Mouse (Mus musculus) intestine, embryonic 16.5 days (tissue): ENCODE results near the gene Tet3. TPM values are rescaled to one million over a fixed set of nuclear protein-coding genes. Genes with fewer than 3 reads are reported as not detected.

Experiments used
- ATAC-seq: fragments of 200-750 bp; cut with Nextera tagmentation; 2 replicates; pipeline ENCODE4 v1.8.0; 2017; ENCODE audit warnings: moderate TSS enrichment, moderate library complexity
- H3K27ac ChIP-seq: fragments of 300-500 bp; sonication (generic); 2 replicates; pipeline ENCODE4 v1.5.1; 2014; ENCODE audit warnings: mild to moderate bottlenecking, low read length
- H3K27me3 ChIP-seq: fragments of 300-500 bp; sonication (generic); replicated peaks from 2 replicates; pipeline ENCODE4 v1.6.1; 2014; ENCODE audit warnings: low read length, control low read depth, mixed read lengths; ENCODE audit not compliant: control insufficient read depth, insufficient read depth
- H3K36me3 ChIP-seq: fragments of 300-500 bp; sonication (generic); 2 replicates; pipeline ENCODE4 v1.6.1; 2014; ENCODE audit warnings: low read length, control low read depth; ENCODE audit not compliant: control insufficient read depth, insufficient read depth
- H3K4me1 ChIP-seq: fragments of 300-500 bp; sonication (generic); 2 replicates; pipeline ENCODE4 v1.6.1; 2014; ENCODE audit warnings: low read length, control low read depth, mixed read lengths; ENCODE audit not compliant: control insufficient read depth, insufficient read depth
- H3K4me2 ChIP-seq: fragments of 300-500 bp; sonication (generic); 2 replicates; pipeline ENCODE4 v1.6.1; 2014; ENCODE audit warnings: low read depth, low read length, control low read depth
- H3K4me3 ChIP-seq: fragments of 300-500 bp; sonication (generic); 2 replicates; pipeline ENCODE4 v1.5.1; 2014; ENCODE audit warnings: mild to moderate bottlenecking, low read length
- H3K9ac ChIP-seq: fragments of 300-500 bp; sonication (generic); 2 replicates; pipeline ENCODE4 v1.6.1; 2014; ENCODE audit warnings: low read depth, low read length
- H3K9me3 ChIP-seq: fragments of 300-500 bp; sonication (generic); 2 replicates; pipeline ENCODE4 v1.6.1; 2016; ENCODE audit warnings: low read length, control low read depth; ENCODE audit not compliant: control insufficient read depth
- WGBS: fragments of 180-500 bp; shearing (Covaris S2); extraction: QIAGEN DNeasy Blood & Tissue Kit; methylation state at CpG from one replicate; pipeline ENCODE4 v1.1.7; 2014; 5-methylcytosine and 5-hydroxymethylcytosine counted together
- polyA plus RNA-seq: library from polyadenylated mRNA; unstranded; fragments of >200 nt; fragmentation: Nextera tagmentation; extraction: Ambion mirVana; gene quantifications from 2 replicates; pipeline ENCODE4 v1.2.1, GENCODE M21; 2015

The Tet3 gene
- polyA plus RNA-seq, 1 experiment from 2014 or later: 40.1 TPM

GRCm38 (mm10) chr6:83437802-83438201 lies 21.1 kb downstream of the Tet3 start:
- no peak overlapping the region for H3K4me2 ChIP-seq
- H3K27me3 ChIP-seq: no peaks in the 10 kb centered on the region
- no peak overlapping the region for H3K9ac ChIP-seq
- H3K36me3 ChIP-seq: 0 out of 2 replicates have a peak, but pooled peaks cover 8% of the 10 kb centered on the region
- 51% methylated on average over 3 of the region's 3 CpGs for WGBS
- peaks cover 64% of the 10 kb centered on the region for H3K4me1 ChIP-seq
- no peak for ATAC-seq
- H3K9me3 ChIP-seq: no peaks in the 10 kb centered on the region
- no peak overlapping the region for H3K27ac ChIP-seq
- H3K4me3 ChIP-seq: no peak overlapping the region

- no peak for ATAC-seq
- 88% methylated on average over 3 of the region's 3 CpGs for WGBS
These were observed 21.7 kb downstream of the Tet3 start for GRCm38 (mm10) chr6:83437225-83437624.

GRCm38 (mm10) chr6:83436547-83436946 lies 22.3 kb downstream of the Tet3 start:
- Histone ChIP-seq H3K9ac (no peak overlapping the region), H3K9me3 (no peaks in the 10 kb centered on the region), H3K4me3 (no peak overlapping the region), H3K27ac (no peak overlapping the region), H3K4me1 (peaks cover 63% of the 10 kb centered on the region), H3K36me3 (0 out of 2 replicates have a peak, but pooled peaks cover 8% of the 10 kb centered on the region), H3K4me2 (no peak overlapping the region), H3K27me3 (no peaks in the 10 kb centered on the region)
- ATAC-seq: no peak
- 74% methylated on average over 4 of the region's 4 CpGs for WGBS

More at GRCm38 (mm10) chr6:83437225-83437624, 21.7 kb downstream of the Tet3 start:
- Histone ChIP-seq H3K27me3 (no peaks in the 10 kb centered on the region), H3K36me3 (0 out of 2 replicates have a peak, but pooled peaks cover 8% of the 10 kb centered on the region), H3K4me1 (peaks cover 62% of the 10 kb centered on the region), H3K9me3 (no peaks in the 10 kb centered on the region), H3K4me2 (no peak overlapping the region), H3K9ac (no peak overlapping the region), H3K27ac (no peak overlapping the region), H3K4me3 (no peak overlapping the region)

- H3K4me3 ChIP-seq: no peak overlapping the region
- 0 out of 2 replicates have a peak, but pooled peaks cover 8% of the 10 kb centered on the region for H3K36me3 ChIP-seq
- H3K9ac ChIP-seq: no peak overlapping the region
- H3K27me3 ChIP-seq: no peaks in the 10 kb centered on the region
- no peak overlapping the region for H3K4me2 ChIP-seq
- ATAC-seq: no peak
- H3K4me1 ChIP-seq: peaks cover 58% of the 10 kb centered on the region
- H3K9me3 ChIP-seq: no peaks in the 10 kb centered on the region
- no peak overlapping the region for H3K27ac ChIP-seq
- 52% methylated on average over 5 of the region's 5 CpGs for WGBS
These were observed 23.7 kb downstream of the Tet3 start for GRCm38 (mm10) chr6:83435174-83435573.

DNA sequence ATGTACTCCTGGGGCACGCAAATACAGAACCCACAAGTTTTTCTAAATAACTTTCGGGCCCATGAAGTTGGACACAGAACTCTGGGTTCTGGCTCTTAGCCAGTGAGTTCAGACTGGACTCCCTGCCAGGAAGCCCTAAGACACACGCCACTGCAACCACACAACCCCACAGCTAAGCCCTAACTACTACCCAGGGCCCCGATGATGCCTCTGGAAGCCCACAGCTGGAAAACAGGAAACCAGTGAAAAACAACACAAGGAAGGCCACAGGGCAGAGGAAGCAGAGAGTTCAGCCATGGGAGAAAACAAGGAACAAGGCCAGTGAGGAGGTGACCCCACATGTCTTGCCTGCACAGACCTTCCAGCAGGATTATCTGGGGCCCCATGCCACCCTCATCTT lies 25.3 kb downstream of the Tet3 start:
- no peaks in the 10 kb centered on the region for H3K9me3 ChIP-seq
- ATAC-seq: no peak
- peak overlapping the region; percentile 18; the same call in 1 of the 2 replicates for H3K27ac ChIP-seq
- peaks cover 8% of the 10 kb centered on the region; the same call in 1 of the 2 replicates for H3K36me3 ChIP-seq
- H3K4me3 ChIP-seq: no peak overlapping the region
- H3K4me1 ChIP-seq: peaks cover 48% of the 10 kb centered on the region
- no peak overlapping the region for H3K4me2 ChIP-seq
- no peak overlapping the region for H3K9ac ChIP-seq
- no peaks in the 10 kb centered on the region for H3K27me3 ChIP-seq
- WGBS: 82% methylated on average over 4 of the region's 4 CpGs

DNA sequence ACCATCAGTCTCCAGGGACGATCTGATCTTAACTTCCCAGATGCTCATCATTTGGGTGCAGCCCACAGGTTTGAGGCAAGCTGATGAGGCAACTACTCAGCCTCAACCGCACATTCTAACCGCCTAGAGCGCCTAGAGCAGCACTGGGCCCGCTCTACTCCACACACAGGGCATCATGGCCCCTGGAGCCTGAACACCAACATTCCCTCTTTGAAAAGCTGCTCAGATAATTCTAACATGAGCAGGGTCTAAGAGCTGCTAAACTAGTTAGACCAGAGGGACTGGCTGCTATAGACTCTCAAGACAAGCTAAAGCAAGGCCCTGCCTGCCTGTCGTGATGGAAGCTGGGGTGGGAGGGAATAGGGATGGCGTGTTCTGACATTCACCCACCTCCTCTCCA lies 25.9 kb downstream of the Tet3 start:
- Histone ChIP-seq H3K4me1 (peaks cover 52% of the 10 kb centered on the region), H3K36me3 (peaks cover 7% of the 10 kb centered on the region; the same call in 1 of the 2 replicates), H3K9ac (no peak overlapping the region), H3K9me3 (no peaks in the 10 kb centered on the region), H3K4me3 (no peak overlapping the region), H3K27ac (no peak overlapping the region), H3K27me3 (no peaks in the 10 kb centered on the region), H3K4me2 (no peak overlapping the region)
- 82% methylated on average over 7 of the region's 7 CpGs for WGBS
- no peak for ATAC-seq

- Histone ChIP-seq H3K27me3 (no peaks in the 10 kb centered on the region), H3K36me3 (peaks cover 7% of the 10 kb centered on the region; the same call in 1 of the 2 replicates), H3K27ac (peak overlapping the region; percentile 66), H3K9me3 (no peaks in the 10 kb centered on the region), H3K4me1 (peaks cover 48% of the 10 kb centered on the region), H3K4me3 (no peak overlapping the region), H3K9ac (peak overlapping the region; percentile 0; the same call in 1 of the 2 replicates), H3K4me2 (no peak overlapping the region)
- peak; percentile 66 for ATAC-seq
- 29% methylated on average over 5 of the region's 5 CpGs for WGBS
These were observed 30.7 kb downstream of the Tet3 start for GRCm38 (mm10) chr6:83427968-83428731.

DNA sequence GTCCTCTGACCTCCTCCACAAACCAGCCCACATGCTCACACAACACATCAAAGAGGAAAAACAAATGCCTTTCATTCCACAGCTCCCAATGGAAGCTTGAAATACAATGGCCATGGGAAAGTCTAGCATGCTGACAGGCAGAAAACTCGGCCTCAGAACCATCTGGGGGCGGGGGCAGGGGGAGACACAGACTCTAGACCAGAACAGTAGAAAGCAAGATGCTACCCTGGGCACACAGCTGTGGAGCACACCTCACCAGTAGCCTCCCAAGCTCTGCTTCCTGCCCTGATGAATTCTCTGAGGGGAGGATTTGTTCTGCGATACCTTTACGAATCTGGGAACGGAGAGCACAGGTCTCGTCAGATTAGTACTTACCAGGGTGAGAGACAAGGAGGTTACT lies 31.4 kb downstream of the Tet3 start:
- 65% methylated on average over 6 of the region's 6 CpGs for WGBS
- H3K4me1 ChIP-seq: peaks cover 48% of the 10 kb centered on the region

GRCm38 (mm10) chr6:83426576-83426975 lies 32.3 kb downstream of the Tet3 start:
- Histone ChIP-seq H3K36me3 (peaks cover 7% of the 10 kb centered on the region; the same call in 1 of the 2 replicates), H3K9me3 (no peaks in the 10 kb centered on the region), H3K27me3 (no peaks in the 10 kb centered on the region), H3K4me1 (peaks cover 45% of the 10 kb centered on the region), H3K9ac (no peak overlapping the region), H3K27ac (no peak overlapping the region), H3K4me3 (no peak overlapping the region), H3K4me2 (no peak overlapping the region)
- WGBS: 90% methylated on average over 3 of the region's 3 CpGs
- no peak for ATAC-seq

More for the DNA sequence above, 31.4 kb downstream of the Tet3 start:
- no peak overlapping the region for H3K9ac ChIP-seq
- peaks cover 7% of the 10 kb centered on the region; the same call in 1 of the 2 replicates for H3K36me3 ChIP-seq
- ATAC-seq: no peak
- peak overlapping the region; percentile 30 for H3K27ac ChIP-seq
- no peaks in the 10 kb centered on the region for H3K27me3 ChIP-seq
- H3K4me2 ChIP-seq: no peak overlapping the region
- H3K9me3 ChIP-seq: no peaks in the 10 kb centered on the region
- H3K4me3 ChIP-seq: no peak overlapping the region
